Mouse (Mus musculus) lung, postnatal 0 days (tissue): ENCODE measurements around the gene Sox5.

ENCODE experiments used
- CTCF ChIP-seq: IDR thresholded peaks from 2 replicates; pipeline ENCODE4 v1.5.1; 2016; ENCODE audit warnings: antibody characterized with exemption, mild to moderate bottlenecking
- EP300 ChIP-seq: IDR thresholded peaks from 2 replicates; pipeline ENCODE4 v1.6.1; 2016; ENCODE audit warnings: antibody characterized with exemption, mild to moderate bottlenecking, control low read depth

- TF ChIP-seq CTCF (no peak), EP300 (no peak)
These were observed 178.9 kb downstream of the Sox5 start for GRCm38 (mm10) chr6:144602883-144603282.
